Mouse (Mus musculus): ENCODE measurements around the gene Gabrb3.

Gabrb3 gene

DNA sequence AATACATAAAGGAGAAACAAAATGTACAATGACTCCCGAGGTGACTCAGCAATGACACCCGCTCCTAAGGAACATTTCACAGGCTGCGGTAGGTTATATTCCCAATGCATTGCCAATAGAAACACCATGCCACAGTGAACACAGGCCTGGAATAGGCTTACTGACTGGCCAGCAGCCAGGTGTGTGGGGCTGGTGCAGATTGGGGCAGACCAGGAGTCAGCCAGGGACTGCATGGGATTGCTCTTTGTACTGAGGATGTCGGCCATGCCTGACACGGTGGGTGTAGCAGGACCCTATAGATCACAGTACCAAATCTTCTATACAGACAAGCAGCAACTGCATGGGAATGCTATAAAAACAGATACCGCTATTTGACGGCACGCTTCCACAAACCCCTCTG is 110.5 kb downstream of the Gabrb3 start:
- peak; percentile 19 for DNase-seq (ENCODE audit: low read depth, low spot score)

DNA sequence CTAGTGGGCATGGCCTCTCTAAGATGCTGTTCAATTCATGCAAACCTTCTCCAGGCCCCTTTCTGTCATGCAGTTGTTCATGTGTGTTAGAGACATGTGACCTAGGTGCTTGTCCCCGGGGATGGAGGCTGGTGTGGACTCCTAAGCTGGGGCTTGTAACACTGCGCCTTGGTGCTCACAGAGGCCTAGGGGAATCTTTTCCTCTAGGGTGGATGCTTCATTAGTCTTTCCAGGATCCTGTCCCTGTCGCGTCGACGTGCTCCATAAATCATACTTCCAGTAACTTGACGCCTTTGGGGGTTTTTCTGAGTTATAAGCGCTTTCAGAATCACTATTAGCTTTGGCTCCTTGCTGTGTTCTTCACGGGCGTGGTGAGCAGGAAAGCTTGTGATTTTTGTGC is 113.2 kb downstream of the Gabrb3 start:
- no peak for DNase-seq (ENCODE audit: low read depth, low spot score)

DNA sequence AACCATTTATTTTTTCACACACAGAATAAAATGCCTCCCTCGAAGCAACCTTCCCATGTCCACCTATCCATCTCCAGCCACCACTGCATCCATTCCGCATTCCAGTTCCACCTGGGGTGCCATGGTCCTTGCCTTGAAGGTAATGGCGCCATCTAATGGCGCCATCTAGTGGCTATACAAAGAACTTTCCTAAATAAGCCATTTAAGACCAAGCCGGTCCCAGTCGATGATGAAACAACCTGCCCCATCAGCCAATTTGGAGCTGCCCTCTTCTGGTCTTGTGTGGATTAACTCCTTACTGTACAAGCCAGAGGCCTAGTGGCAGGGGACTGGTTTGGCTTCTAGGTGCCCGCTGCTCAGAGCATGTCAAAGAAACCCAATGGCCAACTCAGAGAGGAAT is 119.1 kb downstream of the Gabrb3 start:
- DNase-seq (ENCODE audit: low read depth, low spot score) = peak; percentile 33

DNA sequence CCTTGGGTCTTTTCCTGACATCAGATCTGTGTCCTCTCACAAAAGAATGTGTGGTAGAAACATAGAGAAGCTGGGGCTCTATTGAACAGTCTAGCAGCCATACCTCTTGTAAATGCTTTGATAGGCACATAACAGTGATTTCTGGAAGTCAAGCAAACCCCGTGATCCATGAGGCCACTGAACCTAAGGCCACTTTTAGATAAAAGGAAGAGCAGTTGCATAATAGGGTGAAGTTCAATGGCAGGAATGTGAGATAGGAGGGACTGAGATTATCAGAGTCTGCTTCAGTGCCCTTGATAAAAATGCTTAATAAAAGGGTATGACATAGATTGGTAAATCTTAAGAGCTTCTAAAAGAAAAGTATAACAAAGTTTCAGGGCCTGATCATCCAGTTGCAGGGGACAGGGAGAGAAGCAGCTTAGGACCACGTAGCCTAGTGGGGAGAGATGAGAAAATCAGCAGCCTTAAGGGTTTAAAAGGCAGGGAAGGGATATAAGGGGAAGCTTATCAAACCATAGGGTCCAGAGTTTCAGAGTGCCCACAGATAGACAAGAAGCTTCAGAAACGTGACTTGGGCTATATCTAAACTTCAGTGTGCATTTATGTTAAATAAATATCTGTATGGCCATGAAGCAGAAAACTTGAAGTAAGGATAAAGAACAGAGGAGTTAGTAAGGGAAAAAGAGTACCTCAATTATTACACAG is 141.4 kb downstream of the Gabrb3 start:
- DNase-seq (ENCODE audit: low read depth, low spot score) = no peak

DNA sequence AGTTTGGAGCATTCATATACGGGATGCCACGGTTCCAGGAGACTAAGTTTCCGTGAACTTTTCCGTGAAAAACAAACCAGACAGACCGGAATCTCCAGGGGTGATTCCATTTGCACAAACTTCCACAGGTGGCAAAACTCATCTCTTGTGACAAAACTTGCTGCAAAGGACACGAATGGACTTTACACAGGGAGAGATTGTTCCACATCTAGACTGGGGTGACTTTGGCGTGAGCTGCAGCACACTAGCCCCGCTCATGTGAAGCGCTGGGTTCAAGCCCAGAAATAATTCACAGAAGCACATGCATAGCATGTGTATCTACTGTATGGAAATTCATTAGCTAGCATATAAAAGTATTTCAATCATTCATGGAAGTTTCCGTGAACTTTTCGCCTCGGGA is 144.9 kb downstream of the Gabrb3 start:
- no peak for DNase-seq (ENCODE audit: low read depth, low spot score)

DNA sequence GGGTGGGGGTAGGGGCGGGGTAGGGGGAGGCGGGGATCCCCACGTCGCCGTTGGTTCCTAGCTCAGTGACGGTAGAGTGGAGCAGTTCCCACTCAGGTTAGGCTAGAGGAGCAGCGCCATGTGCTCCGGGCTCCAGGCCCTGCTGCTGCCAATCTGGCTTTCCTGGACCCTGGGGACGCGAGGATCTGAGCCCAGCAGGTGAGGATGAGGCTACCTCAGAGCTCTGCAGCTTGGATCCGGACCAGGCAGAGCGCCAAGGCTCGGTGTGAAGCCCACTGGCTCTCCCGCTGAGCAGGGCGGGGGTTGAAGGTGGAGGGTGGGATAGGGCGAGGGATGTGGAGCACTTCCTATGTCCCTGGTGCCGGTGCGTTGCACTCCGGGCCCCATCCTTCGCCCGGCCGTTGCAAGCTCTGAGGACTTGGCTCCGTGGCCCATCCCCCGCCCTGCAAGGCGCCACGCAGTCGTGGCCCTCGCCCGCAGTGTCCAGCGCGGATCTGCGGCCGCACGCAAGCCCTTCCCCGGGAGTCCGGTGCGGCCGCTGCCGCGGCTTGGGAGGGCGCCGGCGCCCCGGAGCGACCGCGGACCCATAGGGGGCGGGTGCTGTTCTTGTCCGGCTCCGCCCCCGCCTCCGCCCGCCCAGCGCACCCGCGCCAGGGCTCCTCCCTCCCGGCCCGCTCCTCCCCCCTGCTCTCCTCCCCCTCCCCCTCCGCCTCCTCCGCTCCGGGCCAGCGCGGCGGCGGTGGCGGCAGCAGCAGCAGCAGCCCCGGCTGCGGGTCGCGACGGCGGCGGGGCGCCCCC is 171.2 kb downstream of the Gabrb3 start:
- DNase-seq (ENCODE audit: low read depth, low spot score) = peak; percentile 93

DNA sequence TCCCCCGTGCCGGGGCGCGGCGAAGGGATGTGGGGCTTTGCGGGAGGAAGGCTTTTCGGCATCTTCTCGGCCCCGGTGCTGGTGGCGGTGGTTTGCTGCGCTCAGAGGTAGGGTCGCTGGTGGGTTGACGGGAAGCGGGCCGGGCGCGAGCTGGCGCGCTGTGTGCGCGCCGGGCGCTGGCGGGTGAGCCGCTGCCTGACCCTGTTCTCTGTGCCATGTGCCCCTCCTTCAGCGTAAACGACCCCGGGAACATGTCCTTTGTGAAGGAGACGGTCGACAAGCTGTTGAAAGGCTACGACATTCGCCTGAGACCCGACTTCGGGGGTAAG is 171.7 kb downstream of the Gabrb3 start:
- DNase-seq (ENCODE audit: low read depth, low spot score) = no peak

DNA sequence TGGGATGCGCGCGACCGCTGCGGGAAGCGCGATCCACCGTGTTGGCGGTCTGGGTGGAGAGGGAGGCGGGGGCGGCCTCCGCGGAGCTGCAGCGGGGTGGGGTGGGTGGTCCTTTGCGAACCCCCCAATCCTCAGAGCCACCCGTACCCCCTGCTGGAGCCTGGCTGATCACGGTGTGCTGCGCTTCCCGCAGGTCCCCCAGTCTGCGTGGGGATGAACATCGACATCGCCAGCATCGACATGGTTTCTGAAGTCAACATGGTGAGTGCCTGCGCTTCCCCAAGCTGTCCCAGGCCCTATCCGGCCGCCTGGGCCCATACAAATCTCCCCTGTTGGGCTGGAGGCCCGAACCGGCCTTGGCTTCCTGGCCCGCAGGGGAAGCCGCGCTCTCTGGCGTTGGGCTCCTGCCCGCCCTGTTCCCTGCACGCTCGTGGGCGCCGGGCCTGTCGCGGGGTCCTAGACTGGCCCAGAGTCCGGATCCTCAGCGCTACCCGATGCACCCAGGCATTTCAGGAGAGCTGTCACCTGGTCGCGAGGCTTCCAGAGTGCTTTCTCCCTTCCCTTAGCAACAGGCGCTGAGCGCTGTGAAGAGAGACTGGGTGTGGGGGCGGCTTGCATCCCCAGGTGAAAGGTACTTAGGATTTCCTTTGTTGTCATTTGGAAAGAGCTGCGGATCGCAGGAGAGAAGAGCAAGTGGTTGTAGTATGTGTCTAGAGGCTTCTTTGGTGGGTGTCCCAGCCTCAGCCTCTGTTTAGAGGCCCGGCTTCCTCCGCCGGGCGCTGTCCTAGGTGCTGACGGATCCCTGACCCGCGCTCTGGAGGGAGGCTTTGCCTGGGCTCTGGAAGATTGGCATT is 172.3 kb downstream of the Gabrb3 start:
- peak; percentile 69 for DNase-seq (ENCODE audit: low read depth, low spot score)

DNA sequence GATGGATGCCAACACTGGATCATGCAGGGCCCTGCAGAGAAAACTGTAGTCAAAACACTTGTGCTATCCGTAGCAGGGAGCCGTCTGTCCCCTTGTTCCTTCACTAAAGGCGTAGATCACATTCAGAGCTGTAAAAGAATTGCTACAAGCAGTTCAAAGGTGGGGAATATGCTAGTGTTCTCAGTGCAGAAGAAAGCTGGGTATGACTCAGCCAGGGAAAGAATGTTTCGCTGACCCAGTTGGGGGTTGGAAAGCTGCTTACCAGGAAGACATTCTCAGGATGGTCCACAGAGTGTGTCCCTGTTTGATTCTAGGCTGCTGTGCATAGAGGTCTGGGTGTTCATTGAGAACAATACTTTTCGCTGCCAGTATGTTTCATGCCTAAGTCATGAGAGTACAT is 177.8 kb downstream of the Gabrb3 start:
- DNase-seq (ENCODE audit: low read depth, low spot score) = peak; percentile 75

DNA sequence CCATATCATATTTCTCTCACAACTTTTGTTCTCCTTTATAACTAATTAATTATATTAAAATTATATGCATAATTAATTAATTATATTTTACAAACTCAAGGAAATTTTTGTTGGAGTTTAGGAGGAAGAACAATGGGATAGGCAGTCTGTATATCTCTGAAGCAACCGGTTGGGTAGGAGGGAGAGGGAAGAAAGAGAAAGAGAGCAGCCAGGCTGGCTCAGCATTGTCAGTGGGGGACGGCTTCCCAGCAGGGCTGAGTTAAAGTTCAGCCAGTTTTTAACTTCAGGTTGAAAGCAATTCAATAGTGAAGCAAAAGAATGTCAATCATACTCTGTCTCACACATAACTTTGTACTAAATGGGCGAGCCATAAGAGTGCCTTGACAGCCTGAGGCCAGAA is 199.2 kb downstream of the Gabrb3 start:
- no peak for DNase-seq (ENCODE audit: low read depth, low spot score)

DNA sequence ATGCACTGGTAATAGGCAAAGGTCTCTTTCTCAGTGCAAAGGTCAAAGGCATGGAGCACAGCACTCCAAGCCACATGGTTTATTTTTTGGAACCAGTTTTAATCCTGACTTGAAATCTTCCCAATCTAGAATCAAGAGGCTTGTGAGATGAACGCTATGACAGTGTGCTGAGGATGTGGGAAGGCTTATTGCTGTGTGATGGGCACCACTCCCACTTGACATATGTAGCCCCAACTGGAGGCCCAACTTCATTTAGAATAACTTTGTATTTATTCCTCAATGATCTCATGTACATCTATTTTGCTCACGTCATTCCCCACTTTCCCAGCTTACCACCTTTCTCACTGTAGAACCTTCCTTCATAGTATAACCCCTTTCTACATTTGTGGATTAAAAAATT is 200.5 kb downstream of the Gabrb3 start:
- peak; percentile 79 for DNase-seq (ENCODE audit: low read depth, low spot score)

DNA sequence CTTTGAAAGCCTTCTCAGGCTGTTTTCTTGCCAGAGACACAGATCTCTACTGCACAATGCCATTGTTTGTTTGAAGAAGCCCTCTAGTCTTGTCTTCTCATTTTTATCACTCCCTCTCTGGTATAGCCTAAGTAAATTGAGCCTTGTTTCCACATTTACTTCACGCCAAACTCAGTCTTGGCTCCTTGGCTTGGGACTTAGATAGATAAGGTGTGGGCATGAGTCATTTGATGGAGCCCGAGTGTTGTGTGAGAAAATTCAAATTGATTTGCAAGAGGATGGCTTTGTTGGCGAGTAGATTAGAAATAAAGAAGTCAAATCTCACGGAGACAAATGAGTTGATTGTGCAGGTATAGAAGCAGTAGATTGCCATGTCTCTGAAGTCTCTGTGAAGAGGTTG is 204.2 kb downstream of the Gabrb3 start:
- peak; percentile 52 for DNase-seq (ENCODE audit: low read depth, low spot score)

DNA sequence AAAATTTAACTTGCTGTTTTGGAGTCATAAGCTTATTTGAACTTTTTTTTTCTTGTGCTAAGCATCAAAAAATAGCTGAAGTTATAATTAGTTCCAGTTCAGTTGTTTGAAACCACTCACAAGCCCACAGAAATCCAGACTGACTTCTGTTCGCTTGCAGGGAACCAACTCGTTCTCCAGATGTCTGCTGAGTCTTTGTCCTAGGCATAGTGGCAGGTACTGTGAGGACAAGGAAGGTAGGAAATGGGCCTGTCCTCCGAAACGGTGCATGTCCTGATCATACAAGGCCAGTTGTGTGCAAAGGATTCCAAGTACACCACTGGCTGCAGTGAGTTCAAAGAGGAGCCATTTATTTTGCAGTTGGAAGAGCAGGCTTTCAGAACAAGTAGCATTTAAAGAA is 215.5 kb downstream of the Gabrb3 start:
- DNase-seq (ENCODE audit: low read depth, low spot score) = peak; percentile 74

DNA sequence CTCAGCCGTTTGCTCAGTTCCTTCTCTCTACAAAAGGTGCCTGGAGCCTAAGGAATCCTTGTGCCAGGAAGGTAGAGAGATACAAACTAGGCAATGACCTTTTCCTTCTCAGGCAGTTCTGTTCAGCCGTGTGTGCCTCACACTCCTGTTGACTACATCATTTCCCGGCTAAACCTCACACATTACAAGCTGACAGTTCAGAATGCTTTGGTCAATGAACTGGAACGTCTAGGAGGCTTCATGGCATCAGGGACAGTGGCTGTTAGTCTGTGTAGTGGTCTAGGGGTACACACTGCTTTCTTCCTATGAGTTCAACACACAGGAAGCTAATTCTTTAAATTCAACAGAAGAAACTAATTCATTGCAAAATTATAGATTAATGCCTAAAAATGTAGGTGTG is 216.2 kb downstream of the Gabrb3 start:
- no peak for DNase-seq (ENCODE audit: low read depth, low spot score)

DNA sequence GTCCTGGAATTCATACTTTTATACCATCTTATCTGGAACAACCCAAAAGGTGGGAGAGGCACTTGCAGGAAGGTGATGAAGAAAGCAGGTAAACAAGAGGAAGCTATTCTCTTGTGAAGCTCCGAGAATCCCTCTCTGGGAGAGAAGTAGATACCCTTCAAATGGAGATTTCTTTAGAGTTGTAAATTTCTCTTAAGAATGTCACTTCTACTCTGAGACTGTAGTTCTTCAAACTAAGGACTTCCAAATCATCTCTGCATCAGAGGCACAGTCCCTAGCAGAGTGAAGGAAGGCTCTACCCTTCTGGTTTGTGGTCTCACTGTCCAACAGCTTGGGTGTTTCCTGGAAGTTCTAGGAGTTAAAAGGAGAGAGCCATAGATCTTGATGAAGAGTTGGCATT is 221.3 kb downstream of the Gabrb3 start:
- DNase-seq (ENCODE audit: low read depth, low spot score) = no peak

DNA sequence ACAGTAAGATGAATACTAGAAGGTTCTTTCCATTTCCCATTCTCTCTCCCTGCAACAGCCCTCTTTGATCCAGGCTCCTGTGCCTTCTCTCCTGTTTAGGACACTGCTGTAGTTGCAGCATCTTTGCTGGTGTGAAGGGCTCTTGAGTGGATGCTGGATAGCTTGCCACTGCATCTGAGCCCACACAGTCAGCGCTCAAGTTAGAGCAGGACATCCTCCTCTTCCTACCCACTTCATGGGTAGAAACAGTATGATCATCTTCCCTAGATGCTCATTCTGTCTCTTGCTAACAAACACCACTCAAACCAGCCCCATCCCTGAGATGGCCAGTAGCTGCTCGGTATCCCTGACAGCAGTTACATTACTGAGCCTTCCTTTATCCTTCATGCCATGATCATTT is 227.9 kb downstream of the Gabrb3 start:
- peak; percentile 50 for DNase-seq (ENCODE audit: low read depth, low spot score)

DNA sequence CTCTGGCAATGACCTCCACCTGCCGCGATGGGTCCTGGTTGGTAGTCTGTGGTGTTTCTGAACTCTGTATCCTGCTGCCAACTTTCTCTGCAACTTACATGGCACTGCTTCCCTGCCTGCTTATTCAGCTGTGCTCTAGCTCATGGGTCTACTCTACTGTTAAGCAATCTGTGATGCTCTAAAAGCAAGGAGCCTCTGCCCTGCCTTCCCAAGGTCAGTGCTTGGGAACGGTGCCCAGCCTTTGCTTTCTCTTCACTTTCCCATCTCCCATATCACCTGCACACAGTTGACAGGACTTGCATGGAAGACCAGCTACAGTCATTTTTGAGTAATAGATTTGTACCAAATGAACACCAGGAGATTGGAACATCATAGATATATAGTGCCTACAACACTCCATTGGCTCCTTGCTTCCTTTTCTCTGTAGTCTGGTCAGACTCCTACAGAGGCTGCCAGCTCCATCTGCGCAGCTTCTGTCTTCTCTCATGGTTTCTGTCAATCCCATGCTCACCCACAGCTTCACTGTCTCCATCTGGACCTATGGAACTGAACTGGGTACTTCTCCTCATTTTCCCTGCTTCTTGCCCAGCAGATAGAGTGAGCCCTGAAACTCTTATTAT is 228.8 kb downstream of the Gabrb3 start:
- DNase-seq (ENCODE audit: low read depth, low spot score) = peak; percentile 90

DNA sequence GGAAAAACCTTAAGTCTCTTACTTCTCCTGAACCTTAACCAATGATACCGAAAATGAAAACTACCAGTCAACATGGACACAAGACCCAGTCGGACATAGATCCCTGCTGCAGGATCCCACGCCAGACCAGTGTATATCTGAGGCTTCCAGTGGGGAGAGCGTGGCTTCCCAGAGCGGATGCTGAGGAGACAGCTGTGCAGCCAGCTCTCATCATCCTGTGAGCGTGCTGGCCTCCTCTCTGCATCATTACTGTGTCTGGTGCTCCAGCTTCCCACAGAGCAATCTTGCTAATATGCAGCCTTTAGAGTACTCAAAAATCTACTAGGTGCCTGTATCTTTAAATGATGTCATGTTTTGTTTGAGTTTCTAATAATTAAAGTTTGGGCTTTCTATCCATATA is 257.9 kb downstream of the Gabrb3 start:
- peak; percentile 56 for DNase-seq (ENCODE audit: low read depth, low spot score)

DNA sequence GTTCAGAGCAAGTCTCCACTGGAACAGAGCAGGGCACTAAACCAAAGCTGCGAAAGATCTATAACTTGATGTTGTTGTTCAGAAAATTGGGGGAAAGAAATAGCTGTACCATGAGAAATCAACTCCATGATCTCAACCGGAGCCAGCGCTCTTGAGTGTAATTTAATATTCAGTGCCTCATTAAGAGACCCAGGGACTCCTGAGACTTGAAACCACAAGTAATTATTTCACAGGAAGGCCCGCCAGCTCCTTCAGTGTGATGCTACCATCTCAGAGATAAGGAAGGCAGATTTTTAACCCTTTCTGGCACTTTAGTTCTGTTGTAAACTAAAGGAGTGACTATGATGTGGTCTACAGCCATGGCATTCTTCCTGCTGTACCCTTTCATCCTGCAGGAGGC is 270.3 kb downstream of the Gabrb3 start:
- no peak for DNase-seq (ENCODE audit: low read depth, low spot score)

DNA sequence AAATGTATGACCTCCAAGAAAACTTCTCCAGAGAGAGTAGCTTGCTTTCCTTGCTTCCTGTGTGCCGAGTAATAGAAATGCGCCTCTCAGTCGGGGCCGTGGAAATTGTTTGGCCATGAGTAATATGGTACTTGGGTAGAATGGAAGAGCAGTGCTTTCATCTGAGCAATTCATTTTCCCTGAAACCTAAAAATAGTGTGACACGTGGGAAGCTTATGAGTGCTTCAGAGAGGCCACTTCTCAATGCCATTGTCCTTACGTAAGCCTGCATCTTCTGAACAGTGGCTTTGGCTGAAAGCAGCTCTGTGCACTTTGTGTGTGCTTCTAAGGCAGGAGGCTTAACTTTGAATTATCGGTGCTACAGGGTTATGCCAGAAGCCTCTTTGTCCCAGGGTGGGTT is 280.9 kb downstream of the Gabrb3 start:
- peak; percentile 88 for DNase-seq (ENCODE audit: low read depth, low spot score)

DNA sequence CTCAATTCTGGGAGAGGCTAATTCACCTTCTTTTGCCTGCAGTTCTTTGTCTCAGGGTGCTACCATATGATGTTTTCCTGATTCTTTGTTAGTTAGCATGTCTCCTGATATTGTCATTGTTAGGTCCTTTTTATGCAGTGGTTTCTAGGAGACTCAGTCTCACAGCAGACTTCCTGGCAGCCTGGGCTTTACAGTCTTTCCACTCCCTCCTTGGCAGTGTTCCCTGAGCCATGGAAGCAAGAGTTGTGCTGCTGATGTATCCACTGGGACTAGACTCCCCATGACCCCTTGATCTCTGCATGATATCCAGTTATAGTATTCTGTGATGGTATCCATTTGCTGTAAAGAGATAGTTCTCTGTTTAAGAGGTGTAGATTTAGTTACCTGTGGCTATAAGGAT is 281.6 kb downstream of the Gabrb3 start:
- DNase-seq (ENCODE audit: low read depth, low spot score) = peak; percentile 55

DNA sequence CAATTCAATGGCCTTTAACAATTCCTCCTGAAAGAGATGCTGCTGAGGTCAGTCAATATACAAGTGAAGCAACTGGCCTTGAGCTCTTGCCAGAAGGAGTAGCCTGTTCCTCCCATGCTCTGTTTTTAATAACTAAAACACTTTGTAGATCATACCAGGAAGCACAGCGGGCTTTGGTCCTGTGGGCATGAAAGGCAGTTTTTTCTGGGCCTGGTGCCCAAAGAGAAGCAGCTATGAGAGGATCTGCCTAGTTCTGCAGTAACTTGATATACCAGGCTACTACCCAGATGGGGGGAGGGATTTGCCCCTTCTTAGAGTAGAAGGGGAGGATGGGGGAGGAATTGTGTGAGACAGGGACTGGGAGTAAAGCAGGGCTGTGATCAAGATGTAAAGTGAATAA is 284.1 kb downstream of the Gabrb3 start:
- peak; percentile 78 for DNase-seq (ENCODE audit: low read depth, low spot score)
